Comparison of ENCODE assay signal across 10 mouse cellular contexts in the genomic region with DNA sequence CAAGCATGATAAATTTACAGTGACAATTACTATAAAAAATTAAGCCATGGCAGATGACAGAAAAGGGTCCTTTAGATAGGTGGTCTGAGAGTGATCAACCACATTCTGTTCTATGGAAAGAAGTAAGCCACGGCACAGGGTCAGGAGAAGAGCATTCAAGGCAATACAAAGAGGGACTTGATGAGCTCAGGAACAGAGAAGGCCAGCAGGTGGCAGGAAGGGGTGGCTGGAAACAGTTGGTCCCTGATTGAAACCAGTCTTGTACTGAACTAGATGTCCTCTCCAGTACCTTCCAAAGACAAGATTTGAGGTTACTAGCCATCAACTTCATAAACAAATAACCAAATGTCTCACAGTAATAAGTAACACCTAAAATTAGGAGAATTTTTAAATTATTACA. TPM values are rescaled to one million over a fixed set of nuclear protein-coding genes. Genes with fewer than 3 reads are reported as not detected.
A peak's percentile ranks its signal among the peaks of the same experiment; 100 is the strongest.
DNase-seq lines count a peak whose midpoint lies in the region; ATAC-seq and TF ChIP-seq lines count a peak whose summit lies in the region.
"Had no signal": no experiment of that assay in that cellular context is flagged by ENCODE, and none has a peak within 500 bp of the region (broad histone marks: within the 10 kb centered on the region; RNA-seq: fewer than 3 reads in every experiment).

No protein-coding gene starts in this region.

- no peak overlapping the region for H3K4me3 ChIP-seq in heart, adult 2 months
- H3K4me3 ChIP-seq in heart, embryonic 12.5 days: no peak overlapping the region
- H3K4me3 ChIP-seq in midbrain, embryonic 10.5 days: no peak overlapping the region
- no peak overlapping the region for H3K4me3 ChIP-seq in midbrain, embryonic 11.5 days (ENCODE audit: low read depth, low read length)
- H3K4me3 ChIP-seq: erythroblast, embryonic 14.5 days; myocyte had no signal

- intact Hi-C loops in heart, adult 2 months (cut with DNase I): loop anchor here (2.0 kb wide), 1 partner anchor 97 kb away; no protein-coding TSS in a partner anchor

- H3K9ac ChIP-seq in heart, adult 2 months (ENCODE audit: low read depth, low read length): no peak overlapping the region
- no peak overlapping the region for H3K9ac ChIP-seq in heart, embryonic 12.5 days
- H3K9ac ChIP-seq in midbrain, embryonic 11.5 days (ENCODE audit: low read length): no peak overlapping the region

- H3K79me2 ChIP-seq in heart, adult 2 months (replicated peaks; ENCODE audit: control insufficient read depth, insufficient read depth, low read length): no peaks in the 10 kb centered on the region

- H3K27ac ChIP-seq in heart, adult 2 months: no peak overlapping the region
- no peak overlapping the region for H3K27ac ChIP-seq in heart, embryonic 12.5 days (ENCODE audit: poor library complexity, severe bottlenecking)
- no peak overlapping the region for H3K27ac ChIP-seq in midbrain, embryonic 10.5 days (replicated peaks)
- H3K27ac ChIP-seq in midbrain, embryonic 11.5 days (ENCODE audit: low read depth, low read length): no peak overlapping the region

- H3K36me3 ChIP-seq in heart, adult 2 months (ENCODE audit: control insufficient read depth, insufficient read depth, low read length): no peaks in the 10 kb centered on the region
- no peaks in the 10 kb centered on the region for H3K36me3 ChIP-seq in heart, embryonic 12.5 days
- peaks cover 4% of the 10 kb centered on the region; the same call in 1 of the 2 replicates for H3K36me3 ChIP-seq in midbrain, embryonic 10.5 days
- no peaks in the 10 kb centered on the region for H3K36me3 ChIP-seq in midbrain, embryonic 11.5 days (ENCODE audit: control insufficient read depth, insufficient read depth, low read length)

- no peak for TF ChIP-seq POLR2A in heart, adult 2 months (IDR thresholded peaks at IDR 0.05; ENCODE audit: insufficient read depth, low read depth, low read length)

- no peak for ATAC-seq in heart, embryonic 12.5 days (ENCODE audit: insufficient number of reproducible peaks, low FRiP score)
- ATAC-seq in midbrain, embryonic 11.5 days (ENCODE audit: low FRiP score): no peak

- no peak for TF ChIP-seq EP300 in heart, adult 2 months (IDR thresholded peaks at IDR 0.05; ENCODE audit: insufficient read depth, low read depth, low read length)

- WGBS in heart, adult 2 months: 35% methylated on average over 1 of the region's 1 CpGs
- WGBS in heart, embryonic 12.5 days: 57% methylated on average over 1 of the region's 1 CpGs
- WGBS in midbrain, embryonic 10.5 days: 60% methylated on average over 1 of the region's 1 CpGs
- 67% methylated on average over 1 of the region's 1 CpGs for WGBS in midbrain, embryonic 11.5 days

- peak; percentile 68 for TF ChIP-seq CTCF in heart, adult 2 months (IDR thresholded peaks at IDR 0.05)

- H3K4me1 ChIP-seq in heart, adult 2 months (ENCODE audit: control insufficient read depth, insufficient read depth, low read length): no peaks in the 10 kb centered on the region
- H3K4me1 ChIP-seq in heart, embryonic 12.5 days (replicated peaks): no peaks in the 10 kb centered on the region
- no peaks in the 10 kb centered on the region for H3K4me1 ChIP-seq in midbrain, embryonic 10.5 days
- H3K4me1 ChIP-seq in midbrain, embryonic 11.5 days (ENCODE audit: control insufficient read depth, insufficient read depth, low read length): no peaks in the 10 kb centered on the region

- H3K9me3 ChIP-seq in heart, embryonic 12.5 days (replicated peaks): no peaks in the 10 kb centered on the region
- H3K9me3 ChIP-seq in midbrain, embryonic 10.5 days (replicated peaks): no peaks in the 10 kb centered on the region; the same call in 1 of the 2 replicates
- H3K9me3 ChIP-seq in midbrain, embryonic 11.5 days (ENCODE audit: control insufficient read depth, low read length): no peaks in the 10 kb centered on the region; the same call in 1 of the 2 replicates

- peak; percentile 6 to 24 for DNase-seq in heart, adult 2 months
- DNase-seq in CD4-positive helper T cell, adult 2 months (ENCODE audit: low read depth, low spot score): peak; percentile 0
- DNase-seq in brain, adult 2 months (ENCODE audit: low read depth, low spot score): peak; percentile 72
- DNase-seq in kidney, postnatal 4 days: peak; percentile 12 to 29
- no peak for DNase-seq in midbrain, embryonic 10.5 days (ENCODE audit: low spot score)
- DNase-seq in midbrain, embryonic 11.5 days (ENCODE audit: low spot score, missing footprints): no peak
- DNase-seq in urinary bladder, adult 2 months (ENCODE audit: low spot score): no peak

- no peaks in the 10 kb centered on the region for H3K27me3 ChIP-seq in heart, adult 2 months (ENCODE audit: control insufficient read depth, insufficient read depth, low read length)
- H3K27me3 ChIP-seq in heart, embryonic 12.5 days (replicated peaks): no peaks in the 10 kb centered on the region
- H3K27me3 ChIP-seq in midbrain, embryonic 10.5 days (ENCODE audit: low read depth, poor library complexity, severe bottlenecking): peaks cover 88% of the 10 kb centered on the region
- H3K27me3 ChIP-seq in midbrain, embryonic 11.5 days (ENCODE audit: control insufficient read depth, insufficient read depth, low read length): peaks cover 2% of the 10 kb centered on the region; the same call in 1 of the 2 replicates

- H3K4me2 ChIP-seq in heart, embryonic 12.5 days: no peak overlapping the region
- H3K4me2 ChIP-seq in midbrain, embryonic 11.5 days: no peak overlapping the region

RNA-seq across cellular contexts. Expression of a gene that starts 28.7 kb away (rescaled TPM):
- under 1 TPM; 0.16 to 0.20 TPM for total RNA-seq in heart, adult 2 months (2021)
- 0.09 TPM in 1 of 2 replicates, not detected in the other for polyA plus RNA-seq in heart, adult 2 months (2012; rRNA removed)
- polyA plus RNA-seq in heart, embryonic 12.5 days (2016; fragmentation: Nextera tagmentation; extraction: Ambion mirVana): 0.09 and 0.22 TPM in 2 replicates
- 0.09 and 0.41 TPM in 2 replicates for polyA plus RNA-seq in midbrain, embryonic 10.5 days (2016; fragmentation: Nextera tagmentation; extraction: Ambion mirVana)
- 0.12 and 0.38 TPM in 2 replicates for polyA plus RNA-seq in midbrain, embryonic 11.5 days (2014; fragmentation: Nextera tagmentation; extraction: Ambion mirVana)
- 0.18 and 0.37 TPM in 2 replicates for polyA plus RNA-seq in urinary bladder, adult 2 months (2012; rRNA removed)
- polyA plus RNA-seq: erythroblast, embryonic 14.5 days had no signal

RNA-seq across cellular contexts. Expression of a gene that starts 59.0 kb away (rescaled TPM):
- total RNA-seq in heart, adult 2 months (2021): 1 to 10 TPM; 5.6 to 6.6 TPM
- polyA plus RNA-seq in heart, adult 2 months (2012; rRNA removed): 1.3 and 2.5 TPM in 2 replicates
- polyA plus RNA-seq in heart, embryonic 12.5 days (2016; fragmentation: Nextera tagmentation; extraction: Ambion mirVana): 1.9 and 2.2 TPM in 2 replicates
- 2.9 and 3.6 TPM in 2 replicates for polyA plus RNA-seq in midbrain, embryonic 10.5 days (2016; fragmentation: Nextera tagmentation; extraction: Ambion mirVana)
- polyA plus RNA-seq in midbrain, embryonic 11.5 days (2014; fragmentation: Nextera tagmentation; extraction: Ambion mirVana): 4.4 and 4.8 TPM in 2 replicates
- 2.8 and 3.2 TPM in 2 replicates for polyA plus RNA-seq in urinary bladder, adult 2 months (2012; rRNA removed)
- polyA plus RNA-seq: erythroblast, embryonic 14.5 days had no signal

Comparison
In these comparisons a context has a peak if more than half of its experiments do, and no peak if none do; other contexts are left out.
1. DNase-seq: peak in heart, adult 2 months (2 of 2), CD4-positive helper T cell, adult 2 months (single experiment), brain, adult 2 months (single experiment) and kidney, postnatal 4 days (2 of 2); none in midbrain, embryonic 10.5 days (single experiment), midbrain, embryonic 11.5 days (single experiment) and urinary bladder, adult 2 months (single experiment).